Mouse (Mus musculus) urinary bladder, adult 2 months (tissue): Measurements from ENCODE around the gene Slc25a11. TPM values are rescaled to one million over a fixed set of nuclear protein-coding genes. Genes with fewer than 3 reads are reported as not detected.

ENCODE experiments used
- DNase-seq: peaks from one replicate; pipeline ENCODE4 v3.0.0; 2022; ENCODE audit warnings: low spot score
- polyA plus RNA-seq: library from polyadenylated mRNA; depleted of rRNA; stranded (reverse); fragments of >200 nt; gene quantifications from 2 replicates; pipeline ENCODE4 v1.2.3, GENCODE M21; 2012

Slc25a11 gene
- polyA plus RNA-seq, 1 experiment = 96.9 TPM

- DNase-seq = no peak
Measured at GRCm38 (mm10) chr11:70650322-70651175, 3.3 kb upstream of the Slc25a11 start.

- DNase-seq = no peak
Measured at GRCm38 (mm10) chr11:70649185-70649734, 2.0 kb upstream of the Slc25a11 start.

GRCm38 (mm10) chr11:70648512-70648911, 1.2 kb upstream of the Slc25a11 start:
- no peak for DNase-seq

GRCm38 (mm10) chr11:70647716-70648420, 589 bp upstream of the Slc25a11 start:
- DNase-seq = no peak

- no peak for DNase-seq
Measured at GRCm38 (mm10) chr11:70646259-70646555, 1.1 kb downstream of the Slc25a11 start.

- DNase-seq = no peak
Measured at GRCm38 (mm10) chr11:70645461-70646258, 1.6 kb downstream of the Slc25a11 start.

GRCm38 (mm10) chr11:70644564-70645103, 2.6 kb downstream of the Slc25a11 start:
- DNase-seq = no peak

- no peak for DNase-seq
Measured at GRCm38 (mm10) chr11:70643051-70643450, 4.2 kb downstream of the Slc25a11 start.

GRCm38 (mm10) chr11:70641241-70641640, 6.0 kb downstream of the Slc25a11 start:
- no peak for DNase-seq

- DNase-seq = no peak
Measured at GRCm38 (mm10) chr11:70639976-70640375, 7.3 kb downstream of the Slc25a11 start.

GRCm38 (mm10) chr11:70638714-70639278, 8.5 kb downstream of the Slc25a11 start, which contains the start of gene Gp1ba:
Gene Gp1ba (plus strand): TSS chr11:70639122.
- no peak for DNase-seq

GRCm38 (mm10) chr11:70638293-70638692, 9.0 kb downstream of the Slc25a11 start:
- no peak for DNase-seq

GRCm38 (mm10) chr11:70637764-70638163, 9.5 kb downstream of the Slc25a11 start:
- DNase-seq = no peak

- DNase-seq = no peak
Measured at GRCm38 (mm10) chr11:70635601-70636000, 11.7 kb downstream of the Slc25a11 start.

- DNase-seq = no peak
Measured at GRCm38 (mm10) chr11:70630129-70630528, 17.1 kb downstream of the Slc25a11 start.

- no peak for DNase-seq
Measured at GRCm38 (mm10) chr11:70629557-70629956, 17.7 kb downstream of the Slc25a11 start.

GRCm38 (mm10) chr11:70628431-70628830, 18.8 kb downstream of the Slc25a11 start:
- DNase-seq = no peak

GRCm38 (mm10) chr11:70626877-70627276, 20.4 kb downstream of the Slc25a11 start:
- no peak for DNase-seq

GRCm38 (mm10) chr11:70625473-70625872, 21.8 kb downstream of the Slc25a11 start:
- DNase-seq = no peak

GRCm38 (mm10) chr11:70623053-70623742, 24.1 kb downstream of the Slc25a11 start:
- DNase-seq = no peak
